Mouse (Mus musculus) stomach, embryonic 14.5 days (tissue): ENCODE data around the gene Meis3. TPM values are rescaled to one million over a fixed set of nuclear protein-coding genes. Genes with fewer than 3 reads are reported as not detected.

Experiments used
- ATAC-seq: fragments of 200-750 bp; cut with Nextera tagmentation; 2 replicates; pipeline ENCODE4 v1.8.0; 2017; ENCODE audit warnings: low read depth, moderate TSS enrichment; ENCODE audit not compliant: insufficient number of reproducible peaks, insufficient read depth, low FRiP score
- H3K27ac ChIP-seq: fragments of 300-500 bp; sonication (generic); 2 replicates; pipeline ENCODE4 v1.5.1; 2014; ENCODE audit warnings: mild to moderate bottlenecking, low read length, moderate library complexity, mixed read lengths
- H3K27me3 ChIP-seq: fragments of 300-500 bp; sonication (generic); 2 replicates; pipeline ENCODE4 v1.6.1; 2014; ENCODE audit warnings: low read length, control low read depth, mixed read lengths; ENCODE audit not compliant: control insufficient read depth, insufficient read depth
- H3K36me3 ChIP-seq: fragments of 300-500 bp; sonication (generic); 2 replicates; pipeline ENCODE4 v1.6.1; 2014; ENCODE audit warnings: mild to moderate bottlenecking, control low read depth, low read length, moderate library complexity, mixed read lengths; ENCODE audit not compliant: control insufficient read depth, insufficient read depth
- H3K4me1 ChIP-seq: fragments of 300-500 bp; sonication (generic); 2 replicates; pipeline ENCODE4 v1.6.1; 2014; ENCODE audit warnings: low read length, control low read depth, mixed read lengths; ENCODE audit not compliant: control insufficient read depth, insufficient read depth
- H3K4me2 ChIP-seq: fragments of 300-500 bp; sonication (generic); replicated peaks from 2 replicates; pipeline ENCODE4 v1.6.1; 2014; ENCODE audit warnings: low read depth, low read length, control low read depth
- H3K4me3 ChIP-seq: fragments of 300-500 bp; sonication (generic); 2 replicates; pipeline ENCODE4 v1.5.1; 2014; ENCODE audit warnings: low read depth, low read length, control low read depth
- H3K9ac ChIP-seq: fragments of 300-500 bp; sonication (generic); replicated peaks from 2 replicates; pipeline ENCODE4 v1.6.1; 2014; ENCODE audit warnings: low read depth, mild to moderate bottlenecking, control low read depth, low read length, moderate library complexity, mixed read lengths
- H3K9me3 ChIP-seq: fragments of 300-500 bp; sonication (generic); 2 replicates; pipeline ENCODE4 v1.6.1; 2016; ENCODE audit warnings: low read depth, low read length, control low read depth; ENCODE audit not compliant: control insufficient read depth
- WGBS: fragments of 180-500 bp; shearing (Covaris S2); extraction: QIAGEN DNeasy Blood & Tissue Kit; methylation state at CpG from one replicate; pipeline ENCODE4 v1.1.7; 2014; 5-methylcytosine and 5-hydroxymethylcytosine counted together
- polyA plus RNA-seq: library from polyadenylated mRNA; unstranded; fragments of >200 nt; fragmentation: Nextera tagmentation; extraction: Ambion mirVana; gene quantifications from 2 replicates; pipeline ENCODE4 v1.2.1, GENCODE M21; 2014

Gene Meis3
- 32.2 and 44.4 TPM in 2 replicates for polyA plus RNA-seq

- WGBS: under 1% methylated on average over 39 of the region's 42 CpGs
Observed at GRCm38 (mm10) chr7:16174597-16175541, at the start of gene Meis3. Gene Meis3, plus strand, starts transcription at chr7:16175090.

DNA sequence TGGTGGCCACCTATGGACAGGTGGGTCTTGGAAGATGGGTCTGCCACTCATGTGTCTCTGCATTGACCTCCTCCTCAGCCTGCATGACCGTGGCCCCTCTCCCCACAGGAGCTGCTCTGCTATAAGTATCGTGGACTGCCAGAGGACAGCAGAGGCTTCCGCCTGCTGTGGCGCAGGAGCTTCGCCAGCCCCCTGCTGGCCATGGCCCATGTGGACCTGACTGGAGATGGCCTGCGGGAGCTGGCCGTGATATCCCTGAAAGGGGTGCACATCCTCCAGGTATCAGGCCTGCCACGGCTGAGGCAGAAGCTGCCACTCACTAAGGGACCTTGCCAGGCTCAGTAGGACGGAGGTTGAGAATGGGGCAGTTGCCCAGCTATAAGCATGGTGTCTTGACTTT is 49.1 kb upstream of the Meis3 start:
- Histone ChIP-seq H3K4me3 (no peak overlapping the region), H3K27me3 (no peaks in the 10 kb centered on the region), H3K36me3 (peaks cover 12% of the 10 kb centered on the region), H3K27ac (no peak overlapping the region), H3K4me2 (no peak overlapping the region), H3K4me1 (peaks cover 5% of the 10 kb centered on the region; the same call in 1 of the 2 replicates), H3K9ac (no peak overlapping the region), H3K9me3 (no peaks in the 10 kb centered on the region)
- no peak for ATAC-seq
- 73% methylated on average over 9 of the region's 9 CpGs for whole genome bisulfite sequencing

More at GRCm38 (mm10) chr7:16174597-16175541, at the start of gene Meis3:
- Histone ChIP-seq H3K4me1 (0 out of 2 replicates have a peak, but pooled peaks cover 3% of the 10 kb centered on the region), H3K4me3 (peak within 1 kb of the TSS; percentile 63), H3K9me3 (no peaks in the 10 kb centered on the region), H3K27me3 (no peaks in the 10 kb centered on the region), H3K27ac (peak within 1 kb of the TSS; percentile 44; the same call in 1 of the 2 replicates), H3K9ac (peak within 1 kb of the TSS; percentile 68), H3K36me3 (peaks cover 6% of the 10 kb centered on the region; the same call in 1 of the 2 replicates), H3K4me2 (peak within 1 kb of the TSS; percentile 75)
- ATAC-seq: peak; percentile 80

DNA sequence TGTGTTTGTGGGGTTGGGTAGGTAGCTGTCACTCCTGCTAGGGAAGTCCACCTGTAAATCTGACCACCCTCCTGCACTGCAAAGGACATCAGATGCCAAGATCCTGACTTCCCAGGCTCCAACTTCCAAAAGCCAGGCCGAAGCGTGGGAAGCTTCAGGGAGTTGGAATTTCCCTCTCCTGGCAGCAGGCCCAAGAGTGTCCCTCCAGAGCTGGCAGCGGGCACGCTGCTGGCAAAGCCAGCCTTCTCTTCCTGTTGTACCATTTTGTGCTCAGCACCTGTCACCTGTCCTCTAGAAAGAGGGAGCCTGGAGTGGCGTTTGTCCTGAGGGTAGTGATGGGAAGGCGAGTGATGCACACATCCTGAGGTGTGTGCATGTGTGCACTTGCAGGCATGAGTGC is 46.5 kb upstream of the Meis3 start:
- H3K36me3 ChIP-seq: peaks cover 12% of the 10 kb centered on the region
- peaks cover 10% of the 10 kb centered on the region; the same call in 1 of the 2 replicates for H3K4me1 ChIP-seq
- H3K4me3 ChIP-seq: no peak overlapping the region
- H3K4me2 ChIP-seq: no peak overlapping the region
- H3K9me3 ChIP-seq: no peaks in the 10 kb centered on the region
- no peak overlapping the region for H3K27ac ChIP-seq
- no peaks in the 10 kb centered on the region for H3K27me3 ChIP-seq
- no peak for ATAC-seq
- no peak overlapping the region for H3K9ac ChIP-seq
- 84% methylated on average over 6 of the region's 6 CpGs for WGBS

- peak overlapping the region; percentile 66; the same call in 1 of the 2 replicates for H3K4me2 ChIP-seq
Observed at GRCm38 (mm10) chr7:16128899-16129298, 46.0 kb upstream of the Meis3 start.

DNA sequence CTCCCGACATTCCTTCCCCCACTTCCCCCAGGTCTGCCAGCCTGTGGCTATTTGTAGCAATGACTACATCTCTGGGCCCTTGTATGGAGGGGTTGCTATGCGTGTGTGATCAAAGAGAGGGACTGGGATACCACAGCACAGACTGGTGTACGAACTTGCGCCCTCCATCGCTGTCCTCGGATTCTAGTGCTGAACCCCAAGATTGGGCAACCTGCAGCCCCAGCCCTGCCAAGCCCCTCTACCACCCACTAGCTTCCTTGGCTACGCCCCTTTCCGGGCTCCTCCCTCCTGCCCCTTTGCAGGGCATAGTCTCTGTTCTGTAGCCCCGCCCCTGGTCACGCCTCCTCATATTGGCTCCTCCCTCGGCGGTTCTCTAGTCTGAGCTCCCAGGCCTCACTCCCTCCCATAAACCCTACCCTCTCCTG is 45.5 kb upstream of the Meis3 start, which contains the start of gene Slc8a2:
Gene Slc8a2, plus strand, starts transcription at position 406 of the 425 bp plus-strand sequence.
- Histone ChIP-seq H3K36me3 (peaks cover 9% of the 10 kb centered on the region), H3K4me2 (peak within 1 kb of the TSS; percentile 66), H3K9ac (peak within 1 kb of the TSS; percentile 40), H3K9me3 (no peaks in the 10 kb centered on the region), H3K4me1 (peaks cover 10% of the 10 kb centered on the region; the same call in 1 of the 2 replicates), H3K27ac (peak within 1 kb of the TSS; percentile 75), H3K4me3 (peak within 1 kb of the TSS; percentile 53), H3K27me3 (no peaks in the 10 kb centered on the region)
- 2% methylated on average over 12 of the region's 12 CpGs for WGBS
- ATAC-seq: peak; percentile 87

More at GRCm38 (mm10) chr7:16128899-16129298, 46.0 kb upstream of the Meis3 start:
- Histone ChIP-seq H3K9me3 (no peaks in the 10 kb centered on the region), H3K9ac (no peak overlapping the region), H3K27ac (peak overlapping the region; percentile 75), H3K36me3 (peaks cover 12% of the 10 kb centered on the region), H3K4me1 (peaks cover 10% of the 10 kb centered on the region; the same call in 1 of the 2 replicates), H3K27me3 (no peaks in the 10 kb centered on the region), H3K4me3 (no peak overlapping the region)
- 58% methylated on average over 5 of the region's 5 CpGs for WGBS
- no peak for ATAC-seq

GRCm38 (mm10) chr7:16129846-16130691 is 44.8 kb upstream of the Meis3 start:
- H3K9me3 ChIP-seq: no peaks in the 10 kb centered on the region
- WGBS: 1% methylated on average over 37 of the region's 38 CpGs
- peak overlapping the region; percentile 75 for H3K27ac ChIP-seq
- peaks cover 4% of the 10 kb centered on the region for H3K36me3 ChIP-seq
- H3K4me1 ChIP-seq: peaks cover 10% of the 10 kb centered on the region; the same call in 1 of the 2 replicates
- no peaks in the 10 kb centered on the region for H3K27me3 ChIP-seq
- peak overlapping the region; percentile 40 for H3K9ac ChIP-seq
- peak; percentile 83 for ATAC-seq
- peak overlapping the region; percentile 53 for H3K4me3 ChIP-seq
- H3K4me2 ChIP-seq: peak overlapping the region; percentile 66

DNA sequence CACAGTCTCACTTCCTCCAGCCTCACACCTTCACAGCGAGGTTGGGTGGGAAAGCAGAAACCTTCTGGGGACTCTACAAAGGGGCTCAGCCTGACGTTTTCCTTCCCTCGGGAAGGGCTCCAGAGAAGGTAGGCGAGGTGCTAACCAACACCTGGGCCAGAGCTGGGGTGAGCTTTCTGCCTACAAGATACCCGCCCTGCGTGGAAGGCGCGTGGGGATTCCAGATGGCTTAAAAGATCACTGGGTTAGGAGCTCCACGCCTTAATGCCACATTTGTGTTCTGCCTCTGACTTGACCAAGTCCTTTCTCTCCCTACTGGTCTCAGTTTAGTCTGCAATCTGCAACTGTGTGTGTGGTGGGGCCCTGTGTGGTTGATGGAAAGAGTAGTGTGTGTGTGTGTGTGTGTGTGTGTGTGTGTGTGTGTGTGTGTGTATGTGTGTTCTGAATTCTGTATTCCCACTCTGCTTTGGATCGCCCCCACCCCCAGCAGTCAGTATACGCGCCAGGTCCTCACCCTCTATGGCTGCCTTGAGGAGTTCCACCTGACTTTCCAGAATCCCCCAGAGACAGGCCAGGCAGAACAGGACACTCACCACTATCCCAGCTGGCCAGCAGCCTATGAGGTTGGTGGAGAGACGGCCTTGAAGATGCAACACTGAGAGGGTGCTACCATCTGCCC is 43.8 kb upstream of the Meis3 start:
- H3K4me3 ChIP-seq: peak overlapping the region; percentile 53
- H3K27me3 ChIP-seq: no peaks in the 10 kb centered on the region
- peak overlapping the region; percentile 40; the same call in 1 of the 2 replicates for H3K9ac ChIP-seq
- H3K27ac ChIP-seq: no peak overlapping the region
- peak overlapping the region; percentile 66 for H3K4me2 ChIP-seq
- H3K9me3 ChIP-seq: no peaks in the 10 kb centered on the region
- WGBS: 21% methylated on average over 13 of the region's 13 CpGs
- no peak for ATAC-seq
- H3K4me1 ChIP-seq: peaks cover 10% of the 10 kb centered on the region; the same call in 1 of the 2 replicates
- peaks cover 4% of the 10 kb centered on the region for H3K36me3 ChIP-seq
